Mouse (Mus musculus) left cerebral cortex, adult 2 months (tissue): ENCODE measurements around the gene Ptgdr2. TPM values are rescaled to one million over a fixed set of nuclear protein-coding genes. Genes with fewer than 3 reads are reported as not detected.

Experiments
- DNase-seq, 2 experiments: peaks; one replicate each; pipeline ENCODE4 v3.0.0; 2021 to 2022; ENCODE audit warnings: low spot score in 2 of 2, mixed read lengths in 1 of 2; ENCODE audit errors: extremely low spot score in 1 of 2
- H3K27ac ChIP-seq: fragments of 200-600 bp; 2 replicates; pipeline ENCODE4 v1.8.1; 2022
- H3K4me3 ChIP-seq: fragments of 200-600 bp; 2 replicates; pipeline ENCODE4 v1.8.1; 2022
- CTCF ChIP-seq: fragments of 200-600 bp; IDR thresholded peaks from 2 replicates; pipeline ENCODE4 v1.8.1; 2022; ENCODE audit warnings: antibody characterized with exemption, mild to moderate bottlenecking, moderate library complexity
- intact Hi-C: fragments of 180-260 bp; cut with DNase I; formaldehyde crosslinking; loops from one replicate; pipeline ENCODE4 v1.15.1; 2025
- total RNA-seq, 2 experiments: library from RNA; stranded (reverse); gene quantifications; 2 replicates each; pipeline ENCODE4 v1.2.3; 2021

Ptgdr2 gene
- total RNA-seq, 2 experiments from 2014 or later = 0.14 to 0.30 TPM

- no peak for DNase-seq
- peak; percentile 43 for TF ChIP-seq CTCF
- Histone ChIP-seq H3K4me3 (no peak overlapping the region), H3K27ac (no peak overlapping the region)
- intact Hi-C loops = no loop called here
Measured at GRCm38 (mm10) chr19:10983146-10983545, 46.2 kb downstream of the Ptgdr2 start.

- no peak; the same call in 1 of the 2 replicates for TF ChIP-seq CTCF
- no peak overlapping the region for H3K27ac ChIP-seq
- intact Hi-C loops = no loop called here
- no peak overlapping the region for H3K4me3 ChIP-seq
- DNase-seq = no peak
Measured at GRCm38 (mm10) chr19:10984551-10984950, 47.6 kb downstream of the Ptgdr2 start.

- intact Hi-C loops = no loop called here
- DNase-seq = no peak
- TF ChIP-seq CTCF = no peak
Measured at GRCm38 (mm10) chr19:10985889-10986288, 48.9 kb downstream of the Ptgdr2 start.

GRCm38 (mm10) chr19:10988563-10988962, 51.6 kb downstream of the Ptgdr2 start:
- H3K27ac ChIP-seq = no peak overlapping the region
- no peak for DNase-seq
- TF ChIP-seq CTCF = no peak
- intact Hi-C loops = no loop called here
- no peak overlapping the region for H3K4me3 ChIP-seq

More at GRCm38 (mm10) chr19:10985889-10986288, 48.9 kb downstream of the Ptgdr2 start:
- Histone ChIP-seq H3K27ac (no peak overlapping the region), H3K4me3 (no peak overlapping the region)

- intact Hi-C loops = no loop called here
- no peak overlapping the region for H3K27ac ChIP-seq
- TF ChIP-seq CTCF = no peak
- no peak overlapping the region for H3K4me3 ChIP-seq
- no peak for DNase-seq
Measured at GRCm38 (mm10) chr19:10990751-10991150, 53.8 kb downstream of the Ptgdr2 start.

- Histone ChIP-seq H3K4me3 (no peak overlapping the region), H3K27ac (no peak overlapping the region)
- DNase-seq = no peak
- TF ChIP-seq CTCF = no peak
- intact Hi-C loops = no loop called here
Measured at GRCm38 (mm10) chr19:10991911-10992310, 55.0 kb downstream of the Ptgdr2 start.

Other genes starting within 250 kb of the Ptgdr2 start
- 10 to 100 TPM; 21.6 to 24.4 TPM for gene Vps37c, start 248.4 kb upstream of the Ptgdr2 start, total RNA-seq
- gene Cd5, start 198.2 kb upstream of the Ptgdr2 start, total RNA-seq = under 1 TPM; 0.16 to 0.37 TPM
- gene Cd6, start 107.1 kb upstream of the Ptgdr2 start, total RNA-seq = 1 to 10 TPM; 2.3 to 2.8 TPM
- gene Slc15a3, start 97.4 kb upstream of the Ptgdr2 start, total RNA-seq = 1 to 10 TPM; 1.1 to 1.3 TPM
- 100 to 1,000 TPM; 268 TPM for gene Tmem132a, start 67.2 kb upstream of the Ptgdr2 start, total RNA-seq
- 10 to 100 TPM; 49.5 to 50.2 TPM for gene Tmem109, start 55.2 kb upstream of the Ptgdr2 start, total RNA-seq
- gene Prpf19, start 41.9 kb upstream of the Ptgdr2 start, total RNA-seq = 100 to 1,000 TPM; 195 to 208 TPM
- not detected for gene Zp1, start 16.5 kb upstream of the Ptgdr2 start, total RNA-seq
- 10 to 100 TPM in 1 of 2 experiments, 1 to 10 TPM in 1; 7.8 to 10.6 TPM for gene Ccdc86, start 12.1 kb downstream of the Ptgdr2 start, total RNA-seq
- not detected for gene Ms4a10, start 37.5 kb downstream of the Ptgdr2 start, total RNA-seq
- not detected for gene Ms4a15, start 56.1 kb downstream of the Ptgdr2 start, total RNA-seq
- not detected for gene Ms4a18, start 80.9 kb downstream of the Ptgdr2 start, total RNA-seq
- not detected for gene Ms4a8a, start 143.9 kb downstream of the Ptgdr2 start, total RNA-seq
- gene 1700017D01Rik, start 193.7 kb downstream of the Ptgdr2 start, total RNA-seq = not detected
- not detected for gene 1700025F22Rik, start 228.2 kb downstream of the Ptgdr2 start, total RNA-seq